Mouse (Mus musculus) mesoderm, embryonic 11.5 days (tissue): ENCODE measurements around the gene Phf21a.
A peak's percentile ranks its signal among the peaks of the same experiment; 100 is the strongest.

ENCODE experiments used
- DNase-seq: peaks from one replicate; pipeline ENCODE4 v3.0.0-alpha.2; 2012; ENCODE audit warnings: low read depth, low spot score

Phf21a gene

GRCm38 (mm10) chr2:92360186-92360823 lies 267.4 kb downstream of the Phf21a start:
- DNase-seq, result no peak

DNA sequence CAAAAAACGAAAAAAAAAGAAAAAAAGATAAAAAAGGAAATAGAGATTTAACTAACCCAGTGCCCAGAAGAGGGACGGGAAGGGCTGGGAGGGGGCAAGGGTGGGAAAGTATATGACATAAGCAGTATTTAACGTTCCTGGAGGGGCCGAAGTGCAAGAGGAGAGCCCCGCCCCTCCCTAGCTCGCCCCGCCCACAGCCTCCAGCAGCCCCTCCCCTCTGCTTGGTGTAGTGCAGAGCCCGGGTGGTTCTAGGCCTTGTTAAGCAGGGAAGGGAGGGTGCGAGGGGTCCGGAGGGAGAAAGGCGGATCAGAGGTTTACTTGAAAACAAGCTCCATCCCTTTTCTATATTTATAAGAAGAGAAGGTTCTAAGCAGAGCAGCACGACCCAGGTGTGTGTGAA lies 268.0 kb downstream of the Phf21a start:
- DNase-seq, result no peak

DNA sequence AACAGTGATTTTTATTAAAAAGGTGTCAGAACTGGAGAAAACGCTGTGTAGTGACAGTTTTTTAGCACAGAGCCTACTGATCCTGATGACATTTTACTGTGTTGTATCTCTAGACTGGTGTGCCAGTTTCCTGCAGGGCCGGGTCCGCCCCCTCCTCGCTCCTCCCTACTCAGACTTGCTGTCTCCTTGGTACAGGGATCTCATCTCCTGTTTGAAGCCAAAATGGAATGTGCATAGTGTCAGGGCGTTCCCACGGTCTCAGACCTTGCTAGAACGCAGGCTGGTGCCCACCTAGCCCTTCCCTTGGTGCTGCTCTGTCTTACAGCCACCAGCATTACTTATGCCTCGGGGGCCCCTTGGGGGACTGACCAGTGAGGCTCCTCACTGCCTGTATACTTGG lies 268.9 kb downstream of the Phf21a start:
- no peak for DNase-seq

GRCm38 (mm10) chr2:92362571-92363228 lies 269.8 kb downstream of the Phf21a start:
- no peak for DNase-seq

GRCm38 (mm10) chr2:92364086-92364485 lies 271.2 kb downstream of the Phf21a start:
- no peak for DNase-seq

DNA sequence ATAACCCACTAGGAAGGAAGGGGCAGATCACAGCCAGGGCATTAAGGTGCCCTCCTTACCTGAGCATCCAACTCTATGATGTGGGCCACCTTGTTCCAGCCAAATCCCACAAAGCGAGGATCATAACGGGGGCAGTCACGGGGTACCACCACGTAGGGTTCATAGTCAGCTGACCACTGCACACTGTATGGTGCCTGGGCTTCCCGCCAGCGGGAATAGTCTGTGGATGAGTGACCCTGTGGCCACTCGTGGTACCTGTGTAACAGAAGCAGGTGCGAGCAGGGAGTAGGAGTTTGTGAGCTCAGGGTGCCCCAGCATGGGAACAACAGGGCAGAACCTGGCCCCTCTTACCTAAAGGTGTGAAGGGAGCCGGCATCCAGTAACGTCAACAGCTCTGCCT lies 272.7 kb downstream of the Phf21a start:
- no peak for DNase-seq

- DNase-seq, result no peak
These were observed 274.6 kb downstream of the Phf21a start for GRCm38 (mm10) chr2:92367383-92368029.

- DNase-seq, result no peak
These were observed 277.5 kb downstream of the Phf21a start for GRCm38 (mm10) chr2:92370375-92370774.

DNA sequence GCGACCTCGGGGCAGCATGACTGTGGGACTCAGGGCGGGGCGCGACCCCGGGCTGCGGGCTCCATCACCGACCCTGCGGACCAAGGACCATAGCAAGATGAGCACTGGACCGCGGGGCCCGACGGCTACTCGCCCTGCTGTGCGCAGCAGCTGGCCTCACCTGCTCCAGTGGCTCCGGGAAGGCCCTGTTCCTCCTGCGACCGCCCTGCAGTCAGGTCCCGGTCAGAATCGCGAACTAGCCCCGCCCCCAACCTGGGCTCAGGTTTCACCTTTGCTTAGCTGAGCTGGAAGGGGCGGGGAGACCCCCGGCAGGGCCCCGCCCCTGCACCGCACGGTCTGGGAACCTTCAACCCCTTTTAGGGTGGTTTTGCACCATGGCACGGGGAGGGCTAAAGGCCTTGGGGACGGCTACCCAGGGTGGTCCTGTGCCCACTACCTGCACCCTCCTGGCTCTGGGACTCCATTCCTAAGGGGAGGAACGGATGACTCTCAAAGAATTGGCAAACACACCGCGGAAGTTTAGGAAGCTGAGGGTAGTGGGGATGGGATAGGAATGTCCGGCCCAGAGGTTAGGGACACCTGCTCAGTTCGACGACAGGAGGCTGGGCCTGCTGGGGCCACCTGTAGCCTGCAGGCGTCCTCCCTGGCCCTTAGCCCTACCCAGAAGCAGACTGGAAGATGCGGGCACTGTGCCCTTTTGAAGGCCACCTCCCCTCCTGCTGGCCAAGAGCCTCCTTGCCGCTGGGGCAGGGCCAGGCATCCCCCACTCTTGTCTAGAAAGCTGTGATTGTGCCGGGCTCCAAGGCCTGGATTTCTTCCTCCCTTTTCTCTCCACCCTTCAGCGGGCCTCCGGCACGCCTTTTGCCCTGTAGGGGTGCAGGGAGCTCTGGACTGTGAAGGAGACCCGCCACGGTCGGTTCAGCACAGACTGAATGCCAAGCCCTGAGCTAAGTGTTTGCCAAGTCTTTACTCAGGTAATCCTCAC lies 278.2 kb downstream of the Phf21a start:
- peak; percentile 74 for DNase-seq

DNA sequence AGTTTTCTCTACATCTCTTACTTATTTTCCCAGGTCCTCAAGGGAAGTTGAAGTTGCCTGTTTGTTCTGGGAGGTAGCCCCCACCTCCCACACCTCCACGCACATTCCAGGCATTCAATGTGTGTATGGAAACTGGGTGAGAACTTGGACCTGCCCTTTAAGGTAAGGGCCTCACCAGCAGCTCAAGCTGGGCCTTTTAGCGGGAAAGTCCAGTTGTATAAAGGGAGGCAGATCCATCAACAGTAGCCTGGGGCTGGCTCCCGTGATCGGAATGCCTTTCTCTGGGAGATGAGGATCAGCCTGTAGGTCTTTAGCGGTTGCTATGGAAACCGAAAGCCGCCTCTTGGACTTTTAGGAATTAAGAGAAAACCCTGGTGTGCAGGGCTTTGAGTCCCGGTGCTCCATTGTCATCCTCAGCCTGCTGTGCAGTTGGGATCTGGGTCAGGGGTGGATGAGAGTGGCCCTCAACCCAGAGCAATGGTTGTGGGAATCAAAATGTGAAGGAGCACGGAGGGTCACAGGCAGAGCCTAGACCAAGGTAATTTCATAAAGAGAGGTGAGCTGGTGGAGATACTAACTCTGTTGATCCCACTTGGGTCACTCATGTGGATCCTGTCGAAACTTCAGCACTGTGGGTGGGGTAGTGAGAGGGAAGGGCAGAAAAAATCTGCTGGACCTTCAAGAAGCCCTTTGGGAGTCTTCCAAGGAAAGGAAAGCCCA lies 279.2 kb downstream of the Phf21a start:
- peak; percentile 66 for DNase-seq

- DNase-seq, result no peak
These were observed 280.0 kb downstream of the Phf21a start for GRCm38 (mm10) chr2:92372767-92373436.

DNA sequence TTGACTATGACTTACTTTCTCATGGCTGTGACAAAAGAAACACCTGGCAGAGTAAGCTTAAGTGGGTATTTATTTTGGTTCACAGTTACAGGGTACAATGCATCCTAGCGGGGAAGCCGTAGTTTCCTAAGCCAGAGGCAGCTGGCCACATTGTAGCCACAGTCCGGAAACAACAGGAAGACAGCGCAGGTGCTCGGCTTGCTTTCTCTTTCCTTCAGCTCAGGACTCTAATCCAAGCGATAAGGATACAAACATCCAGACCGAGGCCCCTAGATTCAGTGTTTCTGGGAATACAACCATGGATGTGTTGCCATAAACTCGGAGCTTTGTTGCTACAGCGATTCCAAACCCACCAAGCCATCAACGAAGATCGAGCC lies 280.5 kb downstream of the Phf21a start:
- no peak for DNase-seq

GRCm38 (mm10) chr2:92374514-92374913 lies 281.6 kb downstream of the Phf21a start, which contains the start of the genes Pex16 and Large2:
Gene Pex16 (plus strand): TSS chr2:92374676.
Gene Large2 (minus strand): TSS chr2:92374869.
- DNase-seq, result no peak

GRCm38 (mm10) chr2:92375099-92375623 lies 282.2 kb downstream of the Phf21a start:
- DNase-seq, result peak; percentile 97

GRCm38 (mm10) chr2:92375788-92376187 lies 282.9 kb downstream of the Phf21a start:
- no peak for DNase-seq

- DNase-seq, result no peak
These were observed 283.4 kb downstream of the Phf21a start for GRCm38 (mm10) chr2:92376300-92376699.

DNA sequence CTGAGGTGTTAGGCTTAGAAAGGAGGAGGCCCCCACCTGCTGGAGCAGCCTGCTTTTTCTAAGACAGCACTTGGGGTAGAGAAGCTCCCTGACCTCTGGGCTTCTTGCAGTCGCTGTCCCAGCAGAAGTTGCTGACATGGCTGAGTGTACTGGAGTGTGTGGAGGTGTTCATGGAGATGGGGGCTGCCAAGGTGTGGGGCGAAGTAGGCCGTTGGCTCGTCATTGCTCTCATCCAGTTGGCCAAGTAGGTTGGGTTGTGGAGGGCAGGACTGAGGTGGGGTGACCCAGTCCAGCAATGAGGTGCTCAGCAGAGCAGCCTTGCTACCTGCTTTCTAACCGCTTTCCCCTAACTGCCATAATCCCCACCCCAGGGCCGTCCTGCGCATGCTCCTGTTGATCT lies 284.4 kb downstream of the Phf21a start:
- DNase-seq, result no peak

DNA sequence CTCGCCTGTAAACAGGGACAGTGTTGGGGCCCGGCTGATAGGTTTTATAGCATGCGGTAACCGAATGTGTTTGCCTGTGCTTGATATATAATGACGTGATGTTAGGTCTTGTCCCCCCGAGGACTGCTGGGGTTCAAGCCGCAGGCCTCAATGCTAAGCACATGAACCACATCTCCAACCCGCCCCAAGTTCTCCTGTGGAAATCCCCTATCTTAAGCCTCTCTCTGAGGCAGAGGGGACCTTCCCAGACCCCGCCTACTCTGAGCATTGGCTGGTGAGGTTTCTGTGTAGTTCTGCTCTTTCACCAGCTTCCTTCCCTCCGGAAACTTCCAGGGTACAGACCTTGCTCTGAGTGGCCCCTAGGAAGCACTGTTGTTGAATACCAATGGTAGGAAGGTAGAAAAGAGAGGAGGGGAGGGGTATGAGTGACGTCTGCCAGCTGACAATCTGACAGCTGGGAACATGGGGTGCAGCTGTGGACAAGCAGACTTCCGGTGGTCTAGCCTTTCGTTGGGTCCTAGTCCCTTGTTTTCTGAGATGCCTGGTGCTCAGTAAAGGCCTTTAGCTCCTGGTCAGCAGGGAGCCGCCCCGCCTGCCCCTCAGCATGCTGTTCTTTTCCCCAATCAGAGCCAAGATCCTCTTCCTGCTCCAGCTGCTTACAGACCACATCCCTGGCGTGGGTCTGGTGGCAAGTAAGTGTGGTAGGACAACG lies 287.0 kb downstream of the Phf21a start:
- DNase-seq, result no peak

DNA sequence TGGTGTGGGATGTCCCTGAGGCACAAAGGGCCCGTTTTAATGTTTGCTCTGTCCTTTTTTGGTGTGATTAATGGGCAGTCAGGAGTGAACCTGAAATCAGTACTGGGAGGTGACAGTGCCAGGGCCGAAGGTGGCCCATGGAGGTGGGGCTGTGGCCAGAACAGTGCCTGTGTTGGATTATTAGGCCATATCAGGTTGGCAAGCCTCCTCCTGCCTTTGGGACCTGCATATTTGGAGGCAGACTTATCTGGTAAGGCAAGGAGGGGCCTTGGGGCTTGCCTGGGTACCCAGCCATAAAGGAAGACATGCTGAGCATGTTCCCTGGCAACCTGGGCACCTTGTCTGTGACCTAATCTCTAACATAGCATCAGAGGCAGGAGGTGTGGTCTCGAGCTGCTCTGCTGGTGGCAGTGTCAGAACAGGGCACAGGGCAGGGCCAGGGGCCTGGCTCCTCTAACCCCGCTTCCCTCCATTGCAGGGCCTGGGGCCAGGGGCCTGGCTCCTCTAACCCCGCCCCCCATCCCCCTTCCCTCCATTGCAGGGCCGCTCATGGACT lies 287.7 kb downstream of the Phf21a start:
- DNase-seq, result no peak
